Mouse (Mus musculus) forebrain, embryonic 15.5 days (tissue): ENCODE measurements around the gene Pbxip1. TPM values are rescaled to one million over a fixed set of nuclear protein-coding genes. Genes with fewer than 3 reads are reported as not detected.
A peak's percentile ranks its signal among the peaks of the same experiment; 100 is the strongest.

Experiments used
- ATAC-seq: fragments of 200-750 bp; cut with Nextera tagmentation; replicated peaks from 2 replicates; pipeline ENCODE4 v1.8.0; 2017; ENCODE audit warnings: mild to moderate bottlenecking, moderate TSS enrichment, moderate library complexity
- H3K27ac ChIP-seq: fragments of 300-500 bp; sonication (generic); replicated peaks from 2 replicates; pipeline ENCODE4 v1.5.1; 2015; ENCODE audit warnings: mild to moderate bottlenecking, inconsistent platforms
- H3K27me3 ChIP-seq: fragments of 300-500 bp; sonication (generic); 2 replicates; pipeline ENCODE4 v1.6.1; 2015; ENCODE audit warnings: inconsistent platforms
- H3K36me3 ChIP-seq: fragments of 300-500 bp; sonication (generic); 2 replicates; pipeline ENCODE4 v1.6.1; 2015; ENCODE audit warnings: mild to moderate bottlenecking, inconsistent platforms
- H3K4me1 ChIP-seq: fragments of 300-500 bp; sonication (generic); 2 replicates; pipeline ENCODE4 v1.6.1; 2015; ENCODE audit warnings: inconsistent platforms
- H3K4me2 ChIP-seq: fragments of 300-500 bp; sonication (generic); replicated peaks from 2 replicates; pipeline ENCODE4 v1.6.1; 2015; ENCODE audit warnings: mild to moderate bottlenecking, inconsistent platforms
- H3K4me3 ChIP-seq: fragments of 300-500 bp; sonication (generic); 2 replicates; pipeline ENCODE4 v1.5.1; 2015; ENCODE audit warnings: mild to moderate bottlenecking, inconsistent platforms
- H3K9ac ChIP-seq: fragments of 300-500 bp; sonication (generic); replicated peaks from 2 replicates; pipeline ENCODE4 v1.6.1; 2015; ENCODE audit warnings: mild to moderate bottlenecking, inconsistent platforms
- H3K9me3 ChIP-seq: fragments of 300-500 bp; sonication (generic); 2 replicates; pipeline ENCODE4 v1.6.1; 2016; ENCODE audit warnings: inconsistent platforms
- WGBS: fragments of 180-500 bp; shearing (Covaris S2); methylation state at CpG from one replicate; pipeline ENCODE4 v1.1.7; 2015; ENCODE audit warnings: mixed read lengths; 5-methylcytosine and 5-hydroxymethylcytosine counted together
- polyA plus RNA-seq: library from polyadenylated mRNA; unstranded; fragments of >200 nt; fragmentation: Nextera tagmentation; extraction: Ambion mirVana; gene quantifications from 2 replicates; pipeline ENCODE4 v1.2.1, GENCODE M21; 2015

Pbxip1 gene
- polyA plus RNA-seq, 1 experiment from 2014 or later = 15.1 TPM

- Histone ChIP-seq H3K27me3 (no peaks in the 10 kb centered on the region), H3K9ac (no peak overlapping the region), H3K27ac (no peak overlapping the region), H3K36me3 (no peaks in the 10 kb centered on the region; the same call in 1 of the 2 replicates), H3K4me3 (no peak overlapping the region), H3K4me1 (no peaks in the 10 kb centered on the region), H3K9me3 (no peaks in the 10 kb centered on the region), H3K4me2 (no peak overlapping the region)
- ATAC-seq = no peak
- 80% methylated on average over 6 of the region's 6 CpGs for WGBS
These were observed 37.3 kb downstream of the Pbxip1 start for GRCm38 (mm10) chr3:89473838-89474237.

- WGBS = 84% methylated on average over 6 of the region's 6 CpGs
- no peak for ATAC-seq
- Histone ChIP-seq H3K4me2 (no peak overlapping the region), H3K9me3 (no peaks in the 10 kb centered on the region), H3K4me1 (no peaks in the 10 kb centered on the region), H3K9ac (no peak overlapping the region), H3K36me3 (no peaks in the 10 kb centered on the region), H3K27me3 (no peaks in the 10 kb centered on the region), H3K4me3 (no peak overlapping the region), H3K27ac (no peak overlapping the region)
These were observed 42.5 kb downstream of the Pbxip1 start for GRCm38 (mm10) chr3:89479055-89479454.

GRCm38 (mm10) chr3:89481488-89481887 lies 45.0 kb downstream of the Pbxip1 start:
- Histone ChIP-seq H3K9ac (no peak overlapping the region), H3K4me2 (no peak overlapping the region), H3K36me3 (no peaks in the 10 kb centered on the region), H3K9me3 (no peaks in the 10 kb centered on the region), H3K27ac (no peak overlapping the region), H3K27me3 (no peaks in the 10 kb centered on the region), H3K4me1 (0 out of 2 replicates have a peak, but pooled peaks cover 4% of the 10 kb centered on the region), H3K4me3 (no peak overlapping the region)
- no peak for ATAC-seq
- WGBS = 44% methylated on average over 2 of the region's 2 CpGs

GRCm38 (mm10) chr3:89482249-89482648 lies 45.7 kb downstream of the Pbxip1 start:
- Histone ChIP-seq H3K36me3 (no peaks in the 10 kb centered on the region), H3K27me3 (no peaks in the 10 kb centered on the region), H3K4me2 (no peak overlapping the region), H3K9ac (no peak overlapping the region), H3K27ac (no peak overlapping the region), H3K4me3 (no peak overlapping the region), H3K4me1 (0 out of 2 replicates have a peak, but pooled peaks cover 4% of the 10 kb centered on the region), H3K9me3 (no peaks in the 10 kb centered on the region)
- 93% methylated on average over 5 of the region's 5 CpGs for WGBS
- ATAC-seq = no peak

GRCm38 (mm10) chr3:89484766-89485524 lies 48.4 kb downstream of the Pbxip1 start:
- no peak overlapping the region for H3K27ac ChIP-seq
- H3K4me1 ChIP-seq = 0 out of 2 replicates have a peak, but pooled peaks cover 4% of the 10 kb centered on the region
- no peaks in the 10 kb centered on the region for H3K36me3 ChIP-seq
- H3K27me3 ChIP-seq = no peaks in the 10 kb centered on the region
- H3K4me3 ChIP-seq = no peak overlapping the region
- H3K4me2 ChIP-seq = no peak overlapping the region
- ATAC-seq = peak; percentile 53
- no peak overlapping the region for H3K9ac ChIP-seq
- 19% methylated on average over 24 of the region's 24 CpGs for WGBS
- H3K9me3 ChIP-seq = no peaks in the 10 kb centered on the region

GRCm38 (mm10) chr3:89486111-89486510 lies 49.6 kb downstream of the Pbxip1 start:
- Histone ChIP-seq H3K27ac (no peak overlapping the region), H3K9ac (no peak overlapping the region), H3K9me3 (no peaks in the 10 kb centered on the region), H3K27me3 (no peaks in the 10 kb centered on the region), H3K36me3 (no peaks in the 10 kb centered on the region), H3K4me2 (no peak overlapping the region), H3K4me3 (no peak overlapping the region), H3K4me1 (0 out of 2 replicates have a peak, but pooled peaks cover 4% of the 10 kb centered on the region)
- 57% methylated on average over 8 of the region's 8 CpGs for WGBS
- no peak for ATAC-seq

- 68% methylated on average over 20 of the region's 20 CpGs for WGBS
These were observed 50.6 kb downstream of the Pbxip1 start for GRCm38 (mm10) chr3:89486916-89487702.

GRCm38 (mm10) chr3:89490790-89491189 lies 54.3 kb downstream of the Pbxip1 start:
- H3K27me3 ChIP-seq = no peaks in the 10 kb centered on the region
- no peaks in the 10 kb centered on the region for H3K9me3 ChIP-seq
- H3K4me3 ChIP-seq = no peak overlapping the region
- H3K27ac ChIP-seq = no peak overlapping the region
- no peaks in the 10 kb centered on the region for H3K4me1 ChIP-seq
- no peak for ATAC-seq
- no peak overlapping the region for H3K4me2 ChIP-seq
- WGBS = 90% methylated on average over 3 of the region's 3 CpGs
- no peaks in the 10 kb centered on the region for H3K36me3 ChIP-seq
- no peak overlapping the region for H3K9ac ChIP-seq

More at GRCm38 (mm10) chr3:89486916-89487702, 50.6 kb downstream of the Pbxip1 start:
- H3K36me3 ChIP-seq = no peaks in the 10 kb centered on the region
- H3K4me1 ChIP-seq = 0 out of 2 replicates have a peak, but pooled peaks cover 4% of the 10 kb centered on the region
- no peak for ATAC-seq
- H3K4me3 ChIP-seq = no peak overlapping the region
- no peak overlapping the region for H3K9ac ChIP-seq
- no peaks in the 10 kb centered on the region for H3K9me3 ChIP-seq
- H3K27ac ChIP-seq = no peak overlapping the region
- no peak overlapping the region for H3K4me2 ChIP-seq
- no peaks in the 10 kb centered on the region for H3K27me3 ChIP-seq

GRCm38 (mm10) chr3:89491559-89491958 lies 55.1 kb downstream of the Pbxip1 start:
- Histone ChIP-seq H3K36me3 (no peaks in the 10 kb centered on the region), H3K9ac (no peak overlapping the region), H3K9me3 (no peaks in the 10 kb centered on the region), H3K4me3 (no peak overlapping the region), H3K27me3 (no peaks in the 10 kb centered on the region), H3K4me1 (no peaks in the 10 kb centered on the region), H3K4me2 (no peak overlapping the region), H3K27ac (no peak overlapping the region)
- ATAC-seq = no peak
- WGBS = 89% methylated on average over 5 of the region's 5 CpGs

- Histone ChIP-seq H3K27me3 (no peaks in the 10 kb centered on the region), H3K4me1 (no peaks in the 10 kb centered on the region), H3K4me3 (no peak overlapping the region), H3K9ac (no peak overlapping the region), H3K9me3 (no peaks in the 10 kb centered on the region), H3K36me3 (no peaks in the 10 kb centered on the region), H3K27ac (no peak overlapping the region), H3K4me2 (no peak overlapping the region)
- no peak for ATAC-seq
- WGBS = 55% methylated on average over 8 of the region's 8 CpGs
These were observed 56.2 kb downstream of the Pbxip1 start for GRCm38 (mm10) chr3:89492701-89493151.

- H3K9ac ChIP-seq = no peak overlapping the region
- H3K9me3 ChIP-seq = no peaks in the 10 kb centered on the region
- no peaks in the 10 kb centered on the region for H3K36me3 ChIP-seq
- ATAC-seq = no peak
- no peak overlapping the region for H3K4me2 ChIP-seq
- H3K27me3 ChIP-seq = no peaks in the 10 kb centered on the region
- no peaks in the 10 kb centered on the region for H3K4me1 ChIP-seq
- no peak overlapping the region for H3K4me3 ChIP-seq
- WGBS = 91% methylated on average over 5 of the region's 5 CpGs
- H3K27ac ChIP-seq = no peak overlapping the region
These were observed 58.1 kb downstream of the Pbxip1 start for GRCm38 (mm10) chr3:89494630-89495029.

GRCm38 (mm10) chr3:89496366-89496765 lies 59.9 kb downstream of the Pbxip1 start:
- Histone ChIP-seq H3K36me3 (no peaks in the 10 kb centered on the region), H3K27me3 (no peaks in the 10 kb centered on the region), H3K4me3 (no peak overlapping the region), H3K27ac (no peak overlapping the region), H3K9me3 (no peaks in the 10 kb centered on the region), H3K9ac (no peak overlapping the region), H3K4me2 (no peak overlapping the region), H3K4me1 (no peaks in the 10 kb centered on the region)
- no peak for ATAC-seq
- 78% methylated on average over 3 of the region's 3 CpGs for WGBS
